Mouse (Mus musculus) heart, adult 2 months (tissue): Measurements from ENCODE around the gene Ptms.

ENCODE experiments used
- CTCF ChIP-seq: fragments of 200-600 bp; IDR thresholded peaks from 2 replicates; pipeline ENCODE4 v1.8.1; 2022; ENCODE audit warnings: antibody characterized with exemption, mild to moderate bottlenecking, moderate library complexity
- EP300 ChIP-seq: fragments of 200-500 bp; IDR thresholded peaks from 2 replicates; pipeline ENCODE4 v1.6.1; 2011; ENCODE audit warnings: low read depth, low read length, control low read depth; ENCODE audit not compliant: insufficient read depth

GRCm38 (mm10) chr6:124934670-124935069 is 14.8 kb upstream of the Ptms start:
- TF ChIP-seq CTCF (no peak), EP300 (no peak)
